Mouse (Mus musculus) heart, embryonic 11.5 days (tissue): Measurements from ENCODE around the gene Ubac1. TPM values are rescaled to one million over a fixed set of nuclear protein-coding genes. Genes with fewer than 3 reads are reported as not detected.

ENCODE experiments used
- ATAC-seq: fragments of 200-750 bp; cut with Nextera tagmentation; replicated peaks from 2 replicates; pipeline ENCODE4 v1.8.0; 2017; ENCODE audit warnings: moderate library complexity; ENCODE audit not compliant: insufficient number of reproducible peaks, low FRiP score, low TSS enrichment
- H3K27ac ChIP-seq: fragments of 300-500 bp; sonication (generic); 2 replicates; pipeline ENCODE4 v1.5.1; 2014; ENCODE audit warnings: mild to moderate bottlenecking, low read depth, low read length
- H3K27me3 ChIP-seq: fragments of 300-500 bp; sonication (generic); 2 replicates; pipeline ENCODE4 v1.6.1; 2014; ENCODE audit warnings: mild to moderate bottlenecking, low read length, mixed read lengths; ENCODE audit not compliant: control insufficient read depth, insufficient read depth
- H3K36me3 ChIP-seq: fragments of 300-500 bp; sonication (generic); 2 replicates; pipeline ENCODE4 v1.6.1; 2014; ENCODE audit warnings: mild to moderate bottlenecking, low read length, moderate library complexity, mixed read lengths; ENCODE audit not compliant: control insufficient read depth, insufficient read depth
- H3K4me1 ChIP-seq: fragments of 300-500 bp; sonication (generic); 2 replicates; pipeline ENCODE4 v1.6.1; 2014; ENCODE audit warnings: low read length; ENCODE audit not compliant: control insufficient read depth, insufficient read depth
- H3K4me2 ChIP-seq: fragments of 300-500 bp; sonication (generic); 2 replicates; pipeline ENCODE4 v1.6.1; 2014; ENCODE audit warnings: mild to moderate bottlenecking, moderate library complexity
- H3K4me3 ChIP-seq: fragments of 300-500 bp; sonication (generic); 2 replicates; pipeline ENCODE4 v1.5.1; 2014; ENCODE audit warnings: low read depth, low read length
- H3K9ac ChIP-seq: fragments of 300-500 bp; sonication (generic); 2 replicates; pipeline ENCODE4 v1.6.1; 2014; ENCODE audit warnings: mild to moderate bottlenecking, low read depth, low read length, moderate library complexity
- H3K9me3 ChIP-seq: fragments of 300-500 bp; sonication (generic); replicated peaks from 2 replicates; pipeline ENCODE4 v1.6.1; 2016; ENCODE audit warnings: low read length; ENCODE audit not compliant: control insufficient read depth
- WGBS: fragments of 180-500 bp; shearing (Covaris S2); extraction: QIAGEN DNeasy Blood & Tissue Kit; methylation state at CpG from one replicate; pipeline ENCODE4 v1.1.7; 2014; ENCODE audit not compliant: insufficient replicate concordance; 5-methylcytosine and 5-hydroxymethylcytosine counted together
- polyA plus RNA-seq: library from polyadenylated mRNA; unstranded; fragments of >200 nt; fragmentation: Nextera tagmentation; extraction: Ambion mirVana; gene quantifications from 2 replicates; pipeline ENCODE4 v1.2.1, GENCODE M21; 2014

Gene Ubac1
- polyA plus RNA-seq, 1 experiment from 2014 or later = 141 TPM

DNA sequence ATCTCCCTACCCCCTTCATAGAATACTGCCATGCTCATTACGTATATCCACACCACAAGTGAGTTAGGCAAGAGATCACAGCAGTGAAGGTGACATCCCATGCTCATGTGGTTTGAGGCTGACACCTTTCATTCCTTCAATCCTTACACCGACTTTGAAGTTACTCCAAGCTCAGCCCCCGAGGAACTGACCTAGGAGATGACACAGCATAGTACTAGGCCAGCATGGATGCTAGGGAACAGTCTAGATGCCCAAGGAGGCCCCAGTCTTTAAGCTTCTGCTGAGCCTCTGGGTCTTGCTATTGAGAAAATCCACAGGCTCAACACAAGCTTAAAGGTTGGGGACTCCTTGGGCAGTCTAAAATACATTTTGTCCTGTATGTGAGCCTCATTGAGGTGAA lies 1.6 kb downstream of the Ubac1 start:
- Histone ChIP-seq H3K36me3 (0 out of 2 replicates have a peak, but pooled peaks cover 3% of the 10 kb centered on the region), H3K4me1 (peaks cover 21% of the 10 kb centered on the region), H3K27ac (0 out of 2 replicates have a peak overlapping the region, but pooled peaks have one; percentile 85), H3K27me3 (no peaks in the 10 kb centered on the region), H3K4me3 (peak overlapping the region; percentile 62), H3K4me2 (peak overlapping the region; percentile 76), H3K9ac (peak overlapping the region; percentile 83), H3K9me3 (no peaks in the 10 kb centered on the region)
- 81% methylated on average over 3 of the region's 3 CpGs for WGBS
- no peak for ATAC-seq

GRCm38 (mm10) chr2:26017326-26017725 lies 4.2 kb downstream of the Ubac1 start:
- no peak overlapping the region for H3K4me3 ChIP-seq
- H3K9ac ChIP-seq = no peak overlapping the region
- peaks cover 7% of the 10 kb centered on the region for H3K36me3 ChIP-seq
- peak overlapping the region; percentile 33 for H3K4me2 ChIP-seq
- H3K4me1 ChIP-seq = peaks cover 21% of the 10 kb centered on the region
- no peaks in the 10 kb centered on the region for H3K27me3 ChIP-seq
- no peaks in the 10 kb centered on the region for H3K9me3 ChIP-seq
- H3K27ac ChIP-seq = 0 out of 2 replicates have a peak overlapping the region, but pooled peaks have one; percentile 11
- 49% methylated on average over 4 of the region's 4 CpGs for WGBS
- ATAC-seq = no peak

GRCm38 (mm10) chr2:26013674-26014073 lies 7.9 kb downstream of the Ubac1 start:
- 55% methylated on average over 3 of the region's 3 CpGs for WGBS
- Histone ChIP-seq H3K9me3 (no peaks in the 10 kb centered on the region), H3K4me3 (no peak overlapping the region), H3K4me1 (peaks cover 6% of the 10 kb centered on the region; the same call in 1 of the 2 replicates), H3K4me2 (no peak overlapping the region), H3K36me3 (peaks cover 28% of the 10 kb centered on the region), H3K9ac (0 out of 2 replicates have a peak overlapping the region, but pooled peaks have one; percentile 18), H3K27me3 (no peaks in the 10 kb centered on the region), H3K27ac (peak overlapping the region; percentile 79)
- ATAC-seq = peak; percentile 95

DNA sequence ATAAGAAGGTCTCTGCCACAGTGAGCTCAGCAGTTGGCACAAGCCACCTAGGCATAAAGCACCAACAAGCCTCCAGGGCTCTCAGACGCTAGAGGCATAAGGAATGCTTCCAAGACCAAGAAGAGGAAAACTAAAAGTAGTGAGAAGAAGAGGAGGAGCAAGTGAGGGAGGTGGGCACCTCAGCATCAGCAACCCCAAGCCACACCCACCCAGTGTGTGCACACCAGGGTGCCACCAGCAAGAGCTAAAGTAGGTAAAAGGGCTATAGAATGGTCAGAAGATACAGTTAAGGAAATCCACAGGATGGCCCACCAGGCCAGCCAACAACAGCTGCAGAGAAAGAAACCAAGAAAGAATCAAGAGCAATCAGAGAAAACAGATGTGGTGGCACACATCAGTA lies 10.1 kb downstream of the Ubac1 start:
- Histone ChIP-seq H3K36me3 (peaks cover 47% of the 10 kb centered on the region), H3K4me3 (no peak overlapping the region), H3K9me3 (no peaks in the 10 kb centered on the region), H3K4me1 (no peaks in the 10 kb centered on the region), H3K4me2 (no peak overlapping the region), H3K27ac (no peak overlapping the region), H3K27me3 (no peaks in the 10 kb centered on the region), H3K9ac (no peak overlapping the region)
- 72% methylated on average over 1 of the region's 1 CpGs for WGBS
- no peak for ATAC-seq

DNA sequence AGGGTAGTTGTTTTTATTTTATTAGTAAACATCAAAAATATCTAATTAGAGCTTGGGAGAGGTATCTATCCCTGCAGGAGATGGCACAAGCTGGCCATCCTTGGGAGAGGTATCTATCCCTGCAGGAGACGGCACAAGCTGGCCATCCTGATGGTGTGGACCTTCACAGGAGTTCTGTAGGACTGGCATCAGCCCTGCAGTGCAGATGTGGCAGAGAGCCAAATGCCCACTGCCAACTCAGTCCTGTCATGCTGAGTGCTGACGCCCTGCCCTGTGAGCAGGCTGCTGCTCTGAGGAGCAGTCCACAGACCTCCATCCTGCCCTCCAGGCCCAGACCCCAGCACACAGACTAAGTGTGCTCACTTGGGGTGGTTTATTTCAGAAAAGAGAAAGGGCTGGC lies 19.5 kb downstream of the Ubac1 start:
- Histone ChIP-seq H3K9me3 (no peaks in the 10 kb centered on the region), H3K4me3 (no peak overlapping the region)
- 87% methylated on average over 2 of the region's 2 CpGs for WGBS

GRCm38 (mm10) chr2:26001136-26001535 lies 20.4 kb downstream of the Ubac1 start:
- ATAC-seq = no peak
- 95% methylated on average over 5 of the region's 5 CpGs for WGBS
- Histone ChIP-seq H3K9me3 (no peaks in the 10 kb centered on the region), H3K27me3 (no peaks in the 10 kb centered on the region), H3K27ac (no peak overlapping the region), H3K4me2 (no peak overlapping the region), H3K4me1 (no peaks in the 10 kb centered on the region), H3K36me3 (peaks cover 41% of the 10 kb centered on the region), H3K4me3 (no peak overlapping the region), H3K9ac (no peak overlapping the region)

More for the DNA sequence above, 19.5 kb downstream of the Ubac1 start:
- Histone ChIP-seq H3K27me3 (no peaks in the 10 kb centered on the region), H3K4me2 (no peak overlapping the region), H3K9ac (no peak overlapping the region), H3K4me1 (no peaks in the 10 kb centered on the region), H3K27ac (no peak overlapping the region), H3K36me3 (peaks cover 46% of the 10 kb centered on the region)
- no peak for ATAC-seq

- no peaks in the 10 kb centered on the region for H3K27me3 ChIP-seq
- WGBS = 85% methylated on average over 3 of the region's 3 CpGs
- no peak overlapping the region for H3K4me2 ChIP-seq
- no peaks in the 10 kb centered on the region for H3K4me1 ChIP-seq
- no peaks in the 10 kb centered on the region for H3K9me3 ChIP-seq
- no peak overlapping the region for H3K27ac ChIP-seq
- no peak for ATAC-seq
- peaks cover 29% of the 10 kb centered on the region for H3K36me3 ChIP-seq
- no peak overlapping the region for H3K4me3 ChIP-seq
- no peak overlapping the region for H3K9ac ChIP-seq
These were observed 23.8 kb downstream of the Ubac1 start for GRCm38 (mm10) chr2:25997716-25998115.

GRCm38 (mm10) chr2:25994791-25995190 lies 26.8 kb downstream of the Ubac1 start:
- ATAC-seq = no peak
- no peak overlapping the region for H3K4me2 ChIP-seq
- H3K27me3 ChIP-seq = no peaks in the 10 kb centered on the region
- 82% methylated on average over 3 of the region's 3 CpGs for WGBS
- no peak overlapping the region for H3K27ac ChIP-seq
- H3K4me3 ChIP-seq = no peak overlapping the region
- no peak overlapping the region for H3K9ac ChIP-seq
- no peaks in the 10 kb centered on the region for H3K9me3 ChIP-seq
- no peaks in the 10 kb centered on the region for H3K4me1 ChIP-seq
- peaks cover 20% of the 10 kb centered on the region for H3K36me3 ChIP-seq

DNA sequence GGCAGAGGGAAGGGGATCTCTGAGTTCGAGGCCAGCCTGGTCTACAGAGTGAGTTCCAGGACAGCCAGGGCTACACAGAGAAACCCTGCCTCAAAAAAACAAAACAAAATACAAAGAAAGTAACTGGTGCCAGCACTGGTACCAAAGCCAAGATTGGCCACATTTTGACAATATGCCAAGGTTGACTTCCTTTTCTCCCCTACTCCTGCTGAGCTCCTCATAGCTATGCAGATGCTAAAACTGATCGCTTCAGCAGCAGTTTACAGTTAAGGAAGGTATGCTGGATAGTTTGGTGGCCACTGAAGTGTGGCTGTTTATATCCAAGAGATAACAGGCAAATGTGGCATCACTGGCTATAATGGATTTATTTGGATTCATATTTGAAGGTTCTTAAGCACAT lies 29.3 kb downstream of the Ubac1 start:
- Histone ChIP-seq H3K27ac (no peak overlapping the region), H3K4me1 (no peaks in the 10 kb centered on the region; the same call in 1 of the 2 replicates), H3K4me2 (no peak overlapping the region), H3K9ac (no peak overlapping the region), H3K4me3 (no peak overlapping the region), H3K9me3 (no peaks in the 10 kb centered on the region), H3K36me3 (peaks cover 3% of the 10 kb centered on the region; the same call in 1 of the 2 replicates), H3K27me3 (no peaks in the 10 kb centered on the region)
- no peak for ATAC-seq
- 65% methylated on average over 2 of the region's 2 CpGs for WGBS
